Mouse (Mus musculus) CH12.LX (cell line): ENCODE results near the gene Ctsw.

Experiments used
- BHLHE40 ChIP-seq: IDR thresholded peaks from 2 replicates; pipeline ENCODE4 v1.6.1; 2011; ENCODE audit warnings: mild to moderate bottlenecking, low read depth, low read length, improper control_type of control experiment
- CHD1 ChIP-seq: IDR thresholded peaks from 2 replicates; pipeline ENCODE4 v1.6.1; 2012; ENCODE audit warnings: low read depth, low read length, improper control_type of control experiment, inconsistent platforms
- CTCF ChIP-seq, 2 experiments: IDR thresholded peaks in 1 of 2; conservative IDR thresholded peaks in 1 of 2; 2 replicates each; pipeline ENCODE4 v1.5.1; 2011 to 2012; ENCODE audit warnings: low read depth in 2 of 2, low read length in 2 of 2, improper control_type of control experiment in 1 of 2, inconsistent platforms in 1 of 2, mild to moderate bottlenecking in 1 of 2, moderate library complexity in 1 of 2
- ELF1 ChIP-seq: IDR thresholded peaks from 2 replicates; pipeline ENCODE4 v1.6.1; 2014; ENCODE audit warnings: low read depth, mild to moderate bottlenecking, inconsistent platforms, low read length, improper control_type of control experiment
- EP300 ChIP-seq: IDR thresholded peaks from 2 replicates; pipeline ENCODE4 v1.6.1; 2011; ENCODE audit warnings: low read length, improper control_type of control experiment
- JUN ChIP-seq: IDR thresholded peaks from 2 replicates; pipeline ENCODE4 v1.6.1; 2011; ENCODE audit warnings: low read depth, mild to moderate bottlenecking, low read length, improper control_type of control experiment, moderate library complexity; ENCODE audit not compliant: insufficient read depth
- MAZ ChIP-seq: IDR thresholded peaks from 2 replicates; pipeline ENCODE4 v1.6.1; 2012; ENCODE audit warnings: low read depth, mild to moderate bottlenecking, inconsistent platforms, low read length, improper control_type of control experiment, moderate library complexity
- POLR2A ChIP-seq: IDR thresholded peaks from 2 replicates; pipeline ENCODE4 v1.6.1; 2011; ENCODE audit warnings: low read depth, mild to moderate bottlenecking, improper control_type of control experiment, low read length
- RAD21 ChIP-seq: IDR thresholded peaks from 2 replicates; pipeline ENCODE4 v1.6.1; 2011; ENCODE audit warnings: low read depth, mild to moderate bottlenecking, low read length, improper control_type of control experiment, moderate library complexity
- TCF12 ChIP-seq: IDR thresholded peaks from 2 replicates; pipeline ENCODE4 v1.6.1; 2014; ENCODE audit warnings: low read depth, mild to moderate bottlenecking, inconsistent platforms, low read length, improper control_type of control experiment
- UBTF ChIP-seq: IDR thresholded peaks from 2 replicates; pipeline ENCODE4 v1.6.1; 2012; ENCODE audit warnings: low read depth, mild to moderate bottlenecking, inconsistent platforms, low read length, improper control_type of control experiment, moderate library complexity
- ZC3H11A ChIP-seq: IDR thresholded peaks from 2 replicates; pipeline ENCODE4 v1.6.1; 2012; ENCODE audit warnings: low read depth, mild to moderate bottlenecking, inconsistent platforms, low read length, improper control_type of control experiment

- no peak for TF ChIP-seq ELF1
- TF ChIP-seq EP300: no peak
- no peak for TF ChIP-seq RAD21
- no peak for TF ChIP-seq POLR2A
- no peak for TF ChIP-seq CTCF (conservative IDR thresholded peaks at IDR 0.05 in 1 of 2, IDR thresholded peaks at IDR 0.05 in 1 of 2; ENCODE audit: low read depth in 2 of 2, low read length in 2 of 2)
- TF ChIP-seq ZC3H11A: no peak
- no peak for TF ChIP-seq TCF12
- no peak for TF ChIP-seq MAZ
- no peak for TF ChIP-seq JUN
- no peak for TF ChIP-seq UBTF
- no peak for TF ChIP-seq BHLHE40
- no peak for TF ChIP-seq CHD1
Observed at GRCm38 (mm10) chr19:5449673-5450072, 18.6 kb downstream of the Ctsw start.
